Mouse (Mus musculus): Measurements from ENCODE around the gene Snx27. TPM values are rescaled to one million over a fixed set of nuclear protein-coding genes. Genes with fewer than 3 reads are reported as not detected.
A peak's percentile ranks its signal among the peaks of the same experiment; 100 is the strongest.

Gene Snx27
- polyA plus RNA-seq, 1 experiment from 2014 or later: 40.4 TPM

- no peak for DNase-seq
- Histone ChIP-seq H3K4me1 (ENCODE audit: insufficient read depth) (no peaks in the 10 kb centered on the region), H3K27ac (ENCODE audit: low read depth) (no peak overlapping the region), H3K36me3 (ENCODE audit: insufficient read depth) (no peaks in the 10 kb centered on the region), H3K9me3 (ENCODE audit: low read depth, low read length) (no peaks in the 10 kb centered on the region), H3K4me3 (ENCODE audit: low read depth, low read length) (no peak overlapping the region), H3K27me3 (ENCODE audit: insufficient read depth, low read length) (no peaks in the 10 kb centered on the region), H3K4me2 (no peak overlapping the region), H3K9ac (no peak overlapping the region)
- no peak for TF ChIP-seq CTCF (IDR thresholded peaks at IDR 0.05; ENCODE audit: low read depth)
- no peak for ATAC-seq (ENCODE audit: insufficient read depth)
- 27% methylated on average over 3 of the region's 3 CpGs for WGBS
Observed at GRCm38 (mm10) chr3:94597224-94597779, 14.8 kb upstream of the Snx27 start.

- TF ChIP-seq CTCF (IDR thresholded peaks at IDR 0.05; ENCODE audit: low read depth): no peak
- no peak for ATAC-seq (ENCODE audit: insufficient read depth)
- no peak overlapping the region for H3K4me2 ChIP-seq
Observed at GRCm38 (mm10) chr3:94595871-94596287, 13.4 kb upstream of the Snx27 start.

GRCm38 (mm10) chr3:94591066-94591465, 8.6 kb upstream of the Snx27 start:
- Histone ChIP-seq H3K36me3 (ENCODE audit: insufficient read depth) (no peaks in the 10 kb centered on the region), H3K4me2 (no peak overlapping the region), H3K9ac (no peak overlapping the region), H3K4me3 (ENCODE audit: low read depth, low read length) (no peak overlapping the region), H3K27ac (ENCODE audit: low read depth) (no peak overlapping the region), H3K27me3 (ENCODE audit: insufficient read depth, low read length) (no peaks in the 10 kb centered on the region), H3K9me3 (ENCODE audit: low read depth, low read length) (no peaks in the 10 kb centered on the region), H3K4me1 (ENCODE audit: insufficient read depth) (no peaks in the 10 kb centered on the region)
- 80% methylated on average over 5 of the region's 5 CpGs for WGBS
- TF ChIP-seq CTCF (IDR thresholded peaks at IDR 0.05; ENCODE audit: low read depth): no peak
- DNase-seq: no peak
- ATAC-seq (ENCODE audit: insufficient read depth): no peak

More at GRCm38 (mm10) chr3:94595871-94596287, 13.4 kb upstream of the Snx27 start:
- Histone ChIP-seq H3K9me3 (ENCODE audit: low read depth, low read length) (no peaks in the 10 kb centered on the region), H3K9ac (no peak overlapping the region), H3K36me3 (ENCODE audit: insufficient read depth) (no peaks in the 10 kb centered on the region), H3K4me1 (ENCODE audit: insufficient read depth) (no peaks in the 10 kb centered on the region), H3K27ac (ENCODE audit: low read depth) (no peak overlapping the region), H3K4me3 (ENCODE audit: low read depth, low read length) (no peak overlapping the region), H3K27me3 (ENCODE audit: insufficient read depth, low read length) (no peaks in the 10 kb centered on the region)
- 78% methylated on average over 6 of the region's 6 CpGs for WGBS
- no peak for DNase-seq

- 75% methylated on average over 5 of the region's 5 CpGs for WGBS
- H3K27ac ChIP-seq (ENCODE audit: low read depth): no peak overlapping the region
Observed at GRCm38 (mm10) chr3:94587962-94588361, 5.4 kb upstream of the Snx27 start.

GRCm38 (mm10) chr3:94582944-94583343, 428 bp upstream of the Snx27 start:
- Histone ChIP-seq H3K4me1 (ENCODE audit: insufficient read depth) (peaks cover 3% of the 10 kb centered on the region; the same call in 1 of the 2 replicates), H3K27ac (ENCODE audit: low read depth) (no peak overlapping the region), H3K9ac (no peak overlapping the region), H3K27me3 (ENCODE audit: insufficient read depth, low read length) (no peaks in the 10 kb centered on the region), H3K4me2 (peak overlapping the region; percentile 78; the same call in 1 of the 2 replicates), H3K9me3 (ENCODE audit: low read depth, low read length) (no peaks in the 10 kb centered on the region), H3K4me3 (ENCODE audit: low read depth, low read length) (peak overlapping the region; percentile 80), H3K36me3 (ENCODE audit: insufficient read depth) (no peaks in the 10 kb centered on the region)
- no peak for TF ChIP-seq CTCF (IDR thresholded peaks at IDR 0.05; ENCODE audit: low read depth)
- ATAC-seq (ENCODE audit: insufficient read depth): no peak
- WGBS: 69% methylated on average over 7 of the region's 7 CpGs
- DNase-seq: no peak

More at GRCm38 (mm10) chr3:94587962-94588361, 5.4 kb upstream of the Snx27 start:
- H3K4me3 ChIP-seq (ENCODE audit: low read depth, low read length): no peak overlapping the region
- no peak overlapping the region for H3K9ac ChIP-seq
- H3K4me1 ChIP-seq (ENCODE audit: insufficient read depth): no peaks in the 10 kb centered on the region
- H3K27me3 ChIP-seq (ENCODE audit: insufficient read depth, low read length): no peaks in the 10 kb centered on the region
- no peak for DNase-seq
- no peak; the same call in 1 of the 2 replicates for ATAC-seq (ENCODE audit: insufficient read depth)
- TF ChIP-seq CTCF (IDR thresholded peaks at IDR 0.05; ENCODE audit: low read depth): no peak
- no peaks in the 10 kb centered on the region for H3K36me3 ChIP-seq (ENCODE audit: insufficient read depth)
- H3K4me2 ChIP-seq: no peak overlapping the region
- H3K9me3 ChIP-seq (ENCODE audit: low read depth, low read length): no peaks in the 10 kb centered on the region

GRCm38 (mm10) chr3:94581793-94582455, 592 bp downstream of the Snx27 start:
- 0% methylated on average over 45 of the region's 48 CpGs for WGBS
- Histone ChIP-seq H3K9ac (peak overlapping the region; percentile 87), H3K4me3 (ENCODE audit: low read depth, low read length) (peak overlapping the region; percentile 80), H3K4me1 (ENCODE audit: insufficient read depth) (peaks cover 3% of the 10 kb centered on the region; the same call in 1 of the 2 replicates), H3K27ac (ENCODE audit: low read depth) (peak overlapping the region; percentile 72), H3K27me3 (ENCODE audit: insufficient read depth, low read length) (no peaks in the 10 kb centered on the region), H3K4me2 (peak overlapping the region; percentile 78), H3K36me3 (ENCODE audit: insufficient read depth) (no peaks in the 10 kb centered on the region), H3K9me3 (ENCODE audit: low read depth, low read length) (no peaks in the 10 kb centered on the region)
- ATAC-seq (ENCODE audit: insufficient read depth): peak; percentile 76
- no peak for TF ChIP-seq CTCF (IDR thresholded peaks at IDR 0.05; ENCODE audit: low read depth)
- DNase-seq: no peak

- TF ChIP-seq CTCF (IDR thresholded peaks at IDR 0.05; ENCODE audit: low read depth): no peak
- peak overlapping the region; percentile 87 for H3K9ac ChIP-seq
- ATAC-seq (ENCODE audit: insufficient read depth) (no peak), DNase-seq (peak; percentile 38)
- no peaks in the 10 kb centered on the region for H3K27me3 ChIP-seq (ENCODE audit: insufficient read depth, low read length)
- H3K4me1 ChIP-seq (ENCODE audit: insufficient read depth): peaks cover 3% of the 10 kb centered on the region; the same call in 1 of the 2 replicates
- H3K36me3 ChIP-seq (ENCODE audit: insufficient read depth): no peaks in the 10 kb centered on the region
- no peaks in the 10 kb centered on the region for H3K9me3 ChIP-seq (ENCODE audit: low read depth, low read length)
- H3K27ac ChIP-seq (ENCODE audit: low read depth): no peak overlapping the region
- H3K4me2 ChIP-seq: peak overlapping the region; percentile 78
- 2% methylated on average over 16 of the region's 16 CpGs for WGBS
- peak overlapping the region; percentile 80 for H3K4me3 ChIP-seq (ENCODE audit: low read depth, low read length)
Observed at GRCm38 (mm10) chr3:94581138-94581780, 1.3 kb downstream of the Snx27 start.
